Comparison of ENCODE assay signal across 21 mouse cellular contexts in genomic region chr9:64700451-64701311, GRCm38 (mm10). TPM values are rescaled to one million over a fixed set of nuclear protein-coding genes. Genes with fewer than 3 reads are reported as not detected.
A peak's percentile ranks its signal among the peaks of the same experiment; 100 is the strongest.
DNase-seq lines count a peak whose midpoint lies in the region; ATAC-seq and TF ChIP-seq lines count a peak whose summit lies in the region.
"Had no signal": no experiment of that assay in that cellular context is flagged by ENCODE, and none has a peak within 500 bp of the region (broad histone marks: within the 10 kb centered on the region; RNA-seq: fewer than 3 reads in every experiment).

No protein-coding gene starts in this region.

- H3K27ac ChIP-seq in heart, embryonic 13.5 days (replicated peaks) = 0 out of 2 replicates have a peak overlapping the region, but pooled peaks have one; percentile 63
- H3K27ac ChIP-seq in kidney, adult 2 months (ENCODE audit: insufficient read depth, low read depth, low read length) = peak overlapping the region; percentile 73
- H3K27ac ChIP-seq in stomach, embryonic 16.5 days (ENCODE audit: low read length) = peak overlapping the region; percentile 55
- H3K27ac ChIP-seq: embryonic facial prominence, embryonic 10.5 days; hindbrain, embryonic 10.5 days; limb, embryonic 13.5 days; neural tube, embryonic 12.5 days had no signal

- TF ChIP-seq CTCF in kidney, adult 2 months (conservative IDR thresholded peaks at IDR 0.05; ENCODE audit: insufficient read depth, insufficient read length, low read depth, low read length) = no peak

- 84% methylated on average over 4 of the region's 4 CpGs for WGBS in heart, embryonic 13.5 days
- WGBS in kidney, adult 2 months = 32% methylated on average over 4 of the region's 4 CpGs
- WGBS in stomach, embryonic 16.5 days = 74% methylated on average over 4 of the region's 4 CpGs

- no peaks in the 10 kb centered on the region for H3K27me3 ChIP-seq in heart, embryonic 13.5 days (replicated peaks)
- no peaks in the 10 kb centered on the region for H3K27me3 ChIP-seq in kidney, adult 2 months (replicated peaks; ENCODE audit: control insufficient read depth, insufficient read depth, low read length)
- H3K27me3 ChIP-seq in stomach, embryonic 16.5 days (ENCODE audit: control insufficient read depth, insufficient read depth, low read length) = no peaks in the 10 kb centered on the region
- H3K27me3 ChIP-seq: heart, embryonic 12.5 days; limb, embryonic 13.5 days; neural tube, embryonic 12.5 days had no signal

- no peak overlapping the region for H3K9ac ChIP-seq in heart, embryonic 13.5 days
- no peak overlapping the region for H3K9ac ChIP-seq in stomach, embryonic 16.5 days (ENCODE audit: low read length)
- H3K9ac ChIP-seq: forebrain, postnatal 0 days; heart, embryonic 12.5 days; limb, embryonic 13.5 days; lung, embryonic 14.5 days; neural tube, embryonic 12.5 days had no signal

- H3K4me3 ChIP-seq in heart, embryonic 13.5 days = no peak overlapping the region
- H3K4me3 ChIP-seq in kidney, adult 2 months (ENCODE audit: insufficient read depth, low read depth, low read length) = no peak overlapping the region
- no peak overlapping the region for H3K4me3 ChIP-seq in stomach, embryonic 16.5 days (replicated peaks; ENCODE audit: low read length)
- H3K4me3 ChIP-seq: embryonic facial prominence, embryonic 10.5 days; heart, embryonic 12.5 days; hindbrain, embryonic 10.5 days; limb, embryonic 13.5 days; neural tube, embryonic 12.5 days had no signal

- no peaks in the 10 kb centered on the region for H3K9me3 ChIP-seq in heart, embryonic 13.5 days
- no peaks in the 10 kb centered on the region for H3K9me3 ChIP-seq in stomach, embryonic 16.5 days (replicated peaks; ENCODE audit: control insufficient read depth, low read length)
- H3K9me3 ChIP-seq: embryonic facial prominence, embryonic 10.5 days; heart, embryonic 12.5 days; hindbrain, embryonic 10.5 days; limb, embryonic 13.5 days; neural tube, embryonic 12.5 days had no signal

- H3K36me3 ChIP-seq in heart, embryonic 13.5 days = peaks cover 64% of the 10 kb centered on the region
- no peaks in the 10 kb centered on the region for H3K36me3 ChIP-seq in kidney, adult 2 months (ENCODE audit: control insufficient read depth, insufficient read depth, low read length)
- no peaks in the 10 kb centered on the region for H3K36me3 ChIP-seq in stomach, embryonic 16.5 days (ENCODE audit: control insufficient read depth, insufficient read depth, low read length)

- H3K4me1 ChIP-seq in heart, embryonic 13.5 days = peaks cover 42% of the 10 kb centered on the region
- peaks cover 48% of the 10 kb centered on the region for H3K4me1 ChIP-seq in kidney, adult 2 months (ENCODE audit: control insufficient read depth, insufficient read depth, low read length)
- peaks cover 15% of the 10 kb centered on the region; the same call in 1 of the 2 replicates for H3K4me1 ChIP-seq in stomach, embryonic 16.5 days (ENCODE audit: control insufficient read depth, insufficient read depth, low read length)
- H3K4me1 ChIP-seq: embryonic facial prominence, embryonic 10.5 days; hindbrain, embryonic 10.5 days; neural tube, embryonic 12.5 days had no signal

- intact Hi-C loops in left cerebral cortex, postnatal 4 days (cut with DNase I) = no loop called here

- no peak for DNase-seq in heart, adult 9 months (ENCODE audit: low spot score in 2 of 2)
- peak; percentile 90 for DNase-seq in kidney, adult 2 months
- peak; percentile 63 to 80 for DNase-seq in kidney, postnatal 25 days
- DNase-seq in left cerebral cortex, postnatal 4 days = no peak
- DNase-seq in adrenal gland, adult 2 months = no peak
- DNase-seq in c-Kit-positive CD71-positive TER-119-positive erythroid progenitor cells, embryonic 14.5 days (ENCODE audit: low spot score) = no peak
- DNase-seq: cerebellum, adult 11 months; cerebellum, postnatal 25 days; forebrain, postnatal 0 days; right cerebral cortex, postnatal 4 days; thymus, postnatal 4 days had no signal

- no peak overlapping the region for H3K4me2 ChIP-seq in heart, embryonic 13.5 days
- no peak overlapping the region for H3K4me2 ChIP-seq in stomach, embryonic 16.5 days (ENCODE audit: low read depth, low read length)
- H3K4me2 ChIP-seq: heart, embryonic 12.5 days; limb, embryonic 13.5 days; lung, embryonic 14.5 days; neural tube, embryonic 12.5 days had no signal

- no peak for ATAC-seq in heart, embryonic 13.5 days (ENCODE audit: extremely low read depth, insufficient number of reproducible peaks, low FRiP score, low TSS enrichment)
- no peak for ATAC-seq in stomach, embryonic 16.5 days (ENCODE audit: insufficient read depth, low FRiP score)
- ATAC-seq: forebrain, postnatal 0 days; inflammation-experienced regulatory T-cells, adult 6 months; midbrain, embryonic 16.5 days had no signal

- TF ChIP-seq POLR2A in kidney, adult 2 months (IDR thresholded peaks at IDR 0.05; ENCODE audit: low read depth, low read length) = no peak

RNA-seq across cellular contexts. Expression of gene Rab11a, which starts 36.9 kb away (rescaled TPM):
- polyA plus RNA-seq in heart, embryonic 13.5 days (2015; fragmentation: Nextera tagmentation; extraction: Ambion mirVana) = 335 and 366 TPM in 2 replicates
- polyA plus RNA-seq in kidney, adult 2 months (2012; rRNA removed) = 124 and 188 TPM in 2 replicates
- 535 and 653 TPM in 2 replicates for polyA plus RNA-seq in stomach, embryonic 16.5 days (2015; fragmentation: Nextera tagmentation; extraction: Ambion mirVana)
- 100 to 1,000 TPM; 424 to 443 TPM for total RNA-seq in left cerebral cortex, postnatal 4 days (2021)
- 100 to 1,000 TPM; 230 to 291 TPM for total RNA-seq in adrenal gland, adult 2 months (2021)
- polyA plus RNA-seq in adrenal gland, adult 2 months (2012; rRNA removed) = 60.7 and 74.6 TPM in 2 replicates

Comparison
In these comparisons a context has a peak if more than half of its experiments do, and no peak if none do; other contexts are left out.
1. DNase-seq: peak in kidney, adult 2 months (single experiment) and kidney, postnatal 25 days (2 of 2); none in heart, adult 9 months (0 of 2), left cerebral cortex, postnatal 4 days (single experiment), adrenal gland, adult 2 months (single experiment) and c-Kit-positive CD71-positive TER-119-positive erythroid progenitor cells, embryonic 14.5 days (single experiment).
2. Peak in every context shown above with its lines, with median percentiles within 50 percentile points of each other: H3K27ac ChIP-seq.